Comparison of ENCODE assay signal across 30 mouse cellular contexts in the genomic region with DNA sequence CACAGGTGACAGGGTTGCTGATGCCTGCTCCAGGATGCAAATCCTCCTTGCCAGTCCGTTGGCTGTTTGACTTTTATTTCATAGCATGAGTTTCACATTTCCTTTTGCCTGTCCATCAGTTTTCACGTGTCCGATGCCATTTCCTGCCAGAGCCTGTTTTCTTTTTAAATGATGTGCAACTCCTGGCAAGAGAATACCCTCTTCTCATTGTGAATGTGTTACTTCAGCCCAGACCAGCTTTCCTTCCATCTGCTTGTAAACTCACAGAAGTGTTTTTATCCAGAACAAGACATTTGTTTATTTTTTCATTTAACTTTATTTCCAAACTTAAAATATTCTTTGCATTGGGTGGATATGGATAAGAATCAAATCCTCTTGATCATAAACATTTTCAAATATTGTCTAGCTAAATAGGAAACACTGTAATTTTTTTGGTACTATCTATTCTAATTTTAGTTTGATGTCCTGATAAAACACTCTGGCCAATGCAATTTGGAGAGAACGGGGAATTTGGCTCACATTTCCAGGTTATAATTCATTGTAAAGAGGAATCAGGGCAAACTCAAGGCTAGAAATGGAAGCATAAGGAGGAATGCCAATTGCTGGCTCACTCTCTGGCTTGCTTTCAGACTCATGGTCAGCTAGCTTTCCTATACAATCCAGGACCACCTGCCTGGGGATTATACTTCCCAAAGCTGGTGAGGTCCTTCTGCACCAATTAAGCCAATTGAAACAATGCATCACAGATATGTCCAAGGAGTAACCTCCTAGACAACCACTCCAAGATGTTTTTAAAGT. TPM values are rescaled to one million over a fixed set of nuclear protein-coding genes. Genes with fewer than 3 reads are reported as not detected.
DNase-seq lines count a peak whose midpoint lies in the region; ATAC-seq and TF ChIP-seq lines count a peak whose summit lies in the region.
"Had no signal": no experiment of that assay in that cellular context is flagged by ENCODE, and none has a peak within 500 bp of the region (broad histone marks: within the 10 kb centered on the region; RNA-seq: fewer than 3 reads in every experiment).

No protein-coding gene starts in this region.

- no peak overlapping the region for H3K4me2 ChIP-seq in lung, embryonic 16.5 days (ENCODE audit: low read depth, low read length)
- H3K4me2 ChIP-seq: hindbrain, embryonic 14.5 days; midbrain, embryonic 11.5 days had no signal

- WGBS in lung, embryonic 16.5 days = 36% methylated on average over 4 of the region's 4 CpGs
- 80% methylated on average over 4 of the region's 4 CpGs for WGBS in thymus, adult 2 months

- no peaks in the 10 kb centered on the region for H3K9me3 ChIP-seq in lung, embryonic 16.5 days (ENCODE audit: control insufficient read depth, low read length)
- H3K9me3 ChIP-seq: heart, embryonic 10.5 days had no signal

- no peak for TF ChIP-seq CTCF in thymus, adult 2 months (IDR thresholded peaks at IDR 0.05; ENCODE audit: borderline replicate concordance, control insufficient read depth, extremely low read depth, insufficient read depth, low read length, poor library complexity)

- peak overlapping the region; percentile 59 for H3K27ac ChIP-seq in lung, embryonic 16.5 days (ENCODE audit: low read length)
- no peak overlapping the region for H3K27ac ChIP-seq in thymus, adult 2 months (ENCODE audit: control insufficient read depth, insufficient read depth, low read length)
- H3K27ac ChIP-seq: heart, embryonic 10.5 days; hindbrain, embryonic 14.5 days; kidney, postnatal 0 days; left cerebral cortex, adult 2 months; liver, embryonic 14.5 days had no signal

- DNase-seq in adrenal gland, adult 8-10 months = peak; percentile 12
- DNase-seq in adrenal gland, postnatal 4 days (ENCODE audit: low spot score in 2 of 2) = no peak
- no peak for DNase-seq in lung, postnatal 25 days (ENCODE audit: low spot score)
- peak; percentile 42 for DNase-seq in cerebellum, adult 9-10 months
- peak; percentile 7 for DNase-seq in lung, postnatal 36 days
- no peak for DNase-seq in thymus, adult 2 months
- DNase-seq in testis, postnatal 10 days (ENCODE audit: low spot score) = no peak
- DNase-seq: heart, postnatal 4 days; kidney, adult 18-20 months; layer of hippocampus, adult 9-11 months had no signal

- H3K36me3 ChIP-seq in lung, embryonic 16.5 days (ENCODE audit: control insufficient read depth, insufficient read depth, low read length) = no peaks in the 10 kb centered on the region
- H3K36me3 ChIP-seq in thymus, adult 2 months (ENCODE audit: control insufficient read depth, insufficient read depth, low read length) = no peaks in the 10 kb centered on the region
- H3K36me3 ChIP-seq: heart, embryonic 10.5 days had no signal

- no peaks in the 10 kb centered on the region for H3K27me3 ChIP-seq in lung, embryonic 16.5 days (ENCODE audit: control insufficient read depth, insufficient read depth, low read depth, low read length)
- H3K27me3 ChIP-seq in thymus, adult 2 months (ENCODE audit: control insufficient read depth, insufficient read depth, low read length) = no peaks in the 10 kb centered on the region

- peaks cover 5% of the 10 kb centered on the region for H3K4me1 ChIP-seq in lung, embryonic 16.5 days (replicated peaks; ENCODE audit: control insufficient read depth, insufficient read depth, low read length)
- no peaks in the 10 kb centered on the region for H3K4me1 ChIP-seq in thymus, adult 2 months (replicated peaks; ENCODE audit: control insufficient read depth, insufficient read depth, low read length)
- H3K4me1 ChIP-seq: heart, embryonic 10.5 days had no signal

- H3K4me3 ChIP-seq in lung, embryonic 16.5 days (ENCODE audit: low read length) = no peak overlapping the region
- H3K4me3 ChIP-seq in thymus, adult 2 months (ENCODE audit: control insufficient read depth, insufficient read depth, low read length) = no peak overlapping the region
- H3K4me3 ChIP-seq: heart, embryonic 10.5 days; left cerebral cortex, adult 2 months had no signal

- H3K9ac ChIP-seq in lung, embryonic 16.5 days (ENCODE audit: low read length) = no peak overlapping the region
- H3K9ac ChIP-seq: hindbrain, embryonic 14.5 days; liver, embryonic 14.5 days had no signal

- ATAC-seq in lung, embryonic 16.5 days (ENCODE audit: low read depth) = peak; percentile 82
- ATAC-seq: forebrain, embryonic 14.5 days; inflammation-experienced regulatory T-cells, adult 6 months had no signal

- no peak for TF ChIP-seq POLR2A in thymus, adult 2 months (IDR thresholded peaks at IDR 0.05; ENCODE audit: control insufficient read depth, extremely low read depth, insufficient read depth, low read length, poor library complexity)

RNA-seq across cellular contexts. Expression of a gene that starts 3.9 kb away (rescaled TPM):
- total RNA-seq in adrenal gland, adult 8-10 months (2022) = not detected
- not detected for total RNA-seq in adrenal gland, postnatal 4 days (2021)
- polyA plus RNA-seq in lung, embryonic 16.5 days (2015; fragmentation: Nextera tagmentation; extraction: Ambion mirVana) = not detected in 2 replicates
- not detected in 2 replicates for polyA plus RNA-seq in thymus, adult 2 months (2012; rRNA removed)
- total RNA-seq: gastrocnemius, adult 8-10 months; granulocyte monocyte progenitor cell, adult 5-6 weeks; heart, postnatal 4 days; left cerebral cortex, adult 2 months; left cerebral cortex, postnatal 36 days; megakaryocyte progenitor cell, adult 5-6 weeks; neutrophil, adult 5-6 weeks had no signal
- polyA plus RNA-seq: embryonic facial prominence, embryonic 14.5 days; forebrain, embryonic 14.5 days; heart, embryonic 10.5 days; heart, embryonic 16.5 days; hindbrain, embryonic 14.5 days; inflammation-experienced regulatory T-cells, adult 6 months; kidney, postnatal 0 days; large intestine, adult 2 months; limb, embryonic 14.5 days; liver, embryonic 14.5 days; midbrain, embryonic 11.5 days; stomach, embryonic 16.5 days; thymus, postnatal 0 days had no signal

Comparison
In these comparisons a context has a peak if more than half of its experiments do, and no peak if none do; other contexts are left out.
1. DNase-seq: peak in adrenal gland, adult 8-10 months (single experiment), cerebellum, adult 9-10 months (single experiment) and lung, postnatal 36 days (single experiment); none in adrenal gland, postnatal 4 days (0 of 2), lung, postnatal 25 days (single experiment), thymus, adult 2 months (single experiment) and testis, postnatal 10 days (single experiment).